Mouse (Mus musculus) adrenal gland, postnatal 4 days (tissue): ENCODE measurements at regions not wholly inside any gene's neighbourhood (a gene's known extent, or its start where the extent isn't known, plus 50 kb on each side); places are given as distances from the start of the nearest gene placed in this dataset.

ENCODE experiments used
- DNase-seq, 2 experiments: peaks; one replicate each; pipeline ENCODE4 v3.0.0; 2021 to 2022; ENCODE audit warnings: low spot score in 2 of 2, mixed read lengths in 2 of 2

DNA sequence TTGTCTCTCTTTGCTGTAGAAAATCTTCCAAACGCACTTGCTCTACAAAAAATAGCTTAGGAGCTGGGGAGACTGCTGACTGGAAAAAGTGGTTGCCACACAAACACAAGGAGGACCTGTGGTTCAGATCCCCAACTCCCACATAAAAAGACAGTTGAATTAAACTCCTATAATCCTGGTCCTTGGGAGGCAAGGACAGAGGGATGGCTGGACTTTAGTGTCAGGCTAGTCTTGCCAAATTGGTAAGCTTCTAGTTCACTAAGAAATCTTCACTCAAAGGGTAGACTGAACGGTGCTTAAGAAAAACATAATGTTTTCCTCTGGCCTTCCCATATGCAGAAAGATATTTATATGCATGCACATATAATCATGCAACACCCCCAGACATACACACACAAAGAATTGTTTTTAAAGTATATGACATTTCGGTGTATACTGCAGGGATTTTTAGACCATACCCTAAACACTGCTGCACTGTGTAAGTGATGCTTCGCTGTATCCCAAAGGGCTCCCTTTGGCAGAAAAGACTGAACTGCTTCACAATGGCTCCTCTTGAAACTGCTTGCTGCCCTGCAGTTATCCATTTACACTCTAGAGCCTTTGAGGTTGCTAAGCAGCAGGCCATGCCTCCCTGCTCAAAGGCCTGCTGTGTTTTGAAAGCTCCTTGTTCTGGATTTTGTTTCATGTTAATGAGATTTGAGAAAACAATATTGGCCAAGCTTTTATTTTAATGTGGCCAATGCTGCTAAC, 1299.3 kb downstream of the Zfp704 start:
- no peak for DNase-seq

DNA sequence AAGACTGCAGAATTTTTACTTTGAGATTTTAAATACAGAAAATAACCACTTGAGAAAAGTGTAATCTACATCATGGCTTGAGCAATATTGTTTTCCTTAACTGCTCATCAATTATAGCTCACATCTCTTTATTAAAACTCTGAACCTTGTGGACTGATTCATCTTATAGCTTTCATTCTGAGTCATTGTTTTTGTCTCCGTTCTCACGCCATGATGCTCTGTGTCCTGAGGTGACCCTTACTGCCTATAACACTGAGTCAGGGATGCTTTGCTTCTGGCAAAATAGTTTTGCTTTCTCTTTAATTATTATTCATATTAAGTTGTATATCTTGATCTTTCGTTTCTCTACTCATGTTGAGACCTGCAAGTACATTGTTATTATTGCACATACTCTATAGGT, 1302.6 kb downstream of the Zfp704 start:
- DNase-seq: no peak

DNA sequence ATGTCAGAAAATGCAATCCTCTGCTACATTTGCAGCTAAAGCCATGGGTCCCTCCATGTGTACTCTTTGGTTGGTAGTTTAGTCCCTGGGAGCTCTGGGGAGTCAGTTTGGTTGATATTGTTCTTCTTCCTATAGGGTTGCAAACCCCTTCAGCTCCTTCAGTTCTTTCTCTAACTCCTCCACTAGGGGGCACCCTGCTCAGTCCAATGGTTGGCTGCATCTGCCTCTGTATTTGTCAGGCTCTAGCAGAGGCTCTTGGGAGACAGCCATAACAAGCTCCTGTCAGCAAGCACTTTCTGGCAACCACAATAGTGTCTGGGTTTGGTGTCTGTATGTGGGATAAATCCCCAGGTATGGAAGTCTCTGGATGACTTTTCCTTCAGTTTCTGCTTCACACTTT, 1305.1 kb downstream of the Zfp704 start:
- DNase-seq: no peak

DNA sequence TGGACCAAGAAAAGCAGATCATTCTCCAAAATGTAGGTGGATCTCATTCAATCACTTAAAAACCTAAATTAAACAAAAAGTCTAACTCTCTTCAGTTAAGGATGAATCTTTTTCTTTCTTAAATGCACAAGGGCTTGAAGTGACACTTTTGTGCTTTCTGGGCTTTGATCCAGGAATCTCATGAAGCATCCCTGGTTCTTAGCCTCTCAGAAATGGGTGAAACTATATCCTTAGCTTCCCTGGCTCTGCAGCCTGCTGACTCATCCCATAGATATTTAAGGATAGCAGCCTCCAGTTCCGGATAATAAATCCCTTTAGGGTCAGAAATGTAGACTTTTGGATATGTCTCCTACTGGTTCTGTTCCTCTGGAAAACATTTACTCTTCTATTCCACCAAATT, 1316.8 kb downstream of the Zfp704 start:
- no peak for DNase-seq

DNA sequence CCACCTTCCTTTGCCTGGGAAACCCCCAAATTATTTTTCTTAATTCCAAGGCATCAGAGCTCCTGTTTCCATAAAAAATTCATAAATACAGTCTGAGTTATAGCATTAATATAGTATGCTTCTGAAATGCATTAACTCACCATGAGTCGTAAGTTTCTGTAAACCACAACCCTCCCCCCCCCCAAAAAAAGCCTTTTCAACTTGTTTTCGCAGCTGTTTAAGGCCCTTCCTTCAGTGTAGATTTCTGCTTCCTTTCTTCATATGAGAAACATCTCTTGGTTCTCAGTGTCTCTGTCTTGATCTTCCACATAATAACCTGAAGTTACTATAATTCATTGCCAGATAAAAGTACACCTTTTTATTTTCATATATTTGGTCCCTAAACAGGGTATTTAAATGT, 1320.3 kb downstream of the Zfp704 start:
- DNase-seq: no peak

DNA sequence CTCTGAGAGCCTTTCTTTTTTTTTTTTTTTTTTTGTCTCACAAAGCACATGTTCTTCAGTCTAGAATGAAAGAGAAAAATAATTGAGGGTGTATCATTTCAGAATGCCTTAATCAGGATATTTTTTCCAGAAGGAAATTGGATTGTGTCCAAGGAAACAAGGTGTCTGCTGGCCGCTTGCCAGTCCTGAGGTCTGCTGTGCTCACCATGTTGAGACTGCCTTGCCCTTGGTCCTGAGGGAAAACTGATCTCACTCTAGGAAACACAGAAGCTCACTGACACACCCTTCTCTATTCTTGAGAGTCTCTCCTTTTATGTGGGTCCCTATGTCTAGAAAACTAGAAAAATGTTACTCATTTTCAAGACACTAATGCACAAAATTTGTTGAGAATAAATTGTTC, 1321.4 kb downstream of the Zfp704 start:
- DNase-seq: no peak

DNA sequence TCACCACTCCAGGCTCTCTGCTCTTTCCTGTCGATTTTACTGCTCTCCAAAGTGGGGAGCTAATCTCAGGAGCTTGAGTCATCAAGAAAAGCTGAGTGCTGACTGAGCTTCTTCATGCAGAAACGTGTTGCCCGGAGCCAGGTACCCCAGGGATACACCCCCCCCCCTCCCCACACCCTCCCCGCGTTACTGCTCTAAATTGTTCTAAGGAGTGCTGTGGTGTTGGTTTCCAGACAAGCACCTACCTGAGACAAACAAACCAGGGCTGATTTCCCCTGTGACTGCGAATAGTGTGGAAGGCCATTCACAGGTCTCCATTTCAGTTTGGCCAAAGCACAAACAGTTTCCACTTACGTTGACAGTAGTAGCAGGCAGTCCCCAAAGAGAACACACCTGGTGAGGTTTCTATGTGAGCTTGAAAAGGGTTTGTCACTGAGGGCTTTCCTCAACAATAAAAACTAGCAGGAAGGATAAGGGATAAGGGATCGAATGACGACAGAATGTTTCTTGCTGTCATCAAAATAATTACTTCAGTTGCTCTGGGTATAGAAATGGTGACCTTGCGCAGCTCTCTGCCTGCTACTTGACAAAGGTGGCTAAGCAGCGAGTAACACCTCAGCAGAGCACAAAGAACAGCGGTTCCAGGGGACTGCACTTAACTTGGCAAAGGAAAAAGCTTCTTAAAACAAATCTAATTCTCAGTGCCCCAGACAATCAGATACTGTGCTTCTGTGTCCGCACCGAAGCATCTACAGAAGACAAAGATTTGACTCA, 1325.0 kb downstream of the Zfp704 start:
- DNase-seq: no peak

DNA sequence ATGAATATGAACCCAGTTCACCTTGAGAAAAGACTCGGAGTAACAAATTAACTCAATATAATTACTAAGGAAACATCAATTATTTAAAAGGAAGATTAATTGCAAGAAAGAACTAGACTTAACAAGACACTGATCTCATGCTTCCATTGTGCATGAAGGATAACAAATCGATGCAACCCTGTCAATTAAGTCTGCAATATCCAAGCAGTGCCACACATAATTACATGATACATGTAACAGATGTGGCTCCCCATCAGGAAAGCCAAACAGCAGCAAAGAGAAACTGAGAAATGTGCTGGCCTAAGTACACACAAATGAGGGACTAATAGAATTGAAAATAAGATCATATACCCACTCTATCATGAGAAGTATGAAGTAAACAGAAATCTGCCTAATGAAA, 1327.5 kb downstream of the Zfp704 start:
- DNase-seq: no peak

DNA sequence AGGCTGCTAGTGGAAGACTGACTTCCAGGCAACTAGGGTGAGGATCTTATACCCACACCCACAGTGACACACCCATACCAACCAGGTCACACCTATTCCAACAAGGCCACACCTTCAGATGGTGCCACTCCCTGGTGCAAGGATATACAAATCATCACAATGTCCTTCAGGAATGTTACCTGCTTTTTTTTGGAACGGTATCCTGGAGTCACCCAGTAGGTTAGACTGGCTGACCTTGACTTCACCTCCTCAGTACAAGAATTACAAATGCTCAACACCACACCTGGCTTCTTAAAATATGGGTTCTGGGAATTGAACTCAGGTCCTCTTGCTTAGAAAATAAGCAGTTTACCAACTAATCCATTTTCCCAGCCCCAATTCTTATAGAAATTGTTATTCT, 1333.2 kb downstream of the Zfp704 start:
- no peak for DNase-seq

DNA sequence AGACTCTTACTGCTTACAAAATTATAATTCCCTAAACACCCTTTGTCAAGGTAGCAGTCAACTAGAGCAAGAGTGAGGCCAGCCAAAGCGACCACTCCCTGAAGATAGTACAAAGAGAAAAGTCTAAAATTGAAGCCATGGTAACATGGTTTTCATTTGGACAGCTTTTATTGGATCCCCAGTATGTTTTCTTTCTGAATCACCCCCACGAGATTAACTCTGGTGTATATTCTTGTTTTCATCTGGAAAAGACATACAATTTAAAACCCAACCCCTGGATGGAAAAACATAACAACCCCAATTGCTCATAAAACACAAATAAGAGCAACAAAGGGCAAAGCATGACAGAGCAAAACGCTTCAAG, 1339.0 kb downstream of the Zfp704 start:
- no peak for DNase-seq

DNA sequence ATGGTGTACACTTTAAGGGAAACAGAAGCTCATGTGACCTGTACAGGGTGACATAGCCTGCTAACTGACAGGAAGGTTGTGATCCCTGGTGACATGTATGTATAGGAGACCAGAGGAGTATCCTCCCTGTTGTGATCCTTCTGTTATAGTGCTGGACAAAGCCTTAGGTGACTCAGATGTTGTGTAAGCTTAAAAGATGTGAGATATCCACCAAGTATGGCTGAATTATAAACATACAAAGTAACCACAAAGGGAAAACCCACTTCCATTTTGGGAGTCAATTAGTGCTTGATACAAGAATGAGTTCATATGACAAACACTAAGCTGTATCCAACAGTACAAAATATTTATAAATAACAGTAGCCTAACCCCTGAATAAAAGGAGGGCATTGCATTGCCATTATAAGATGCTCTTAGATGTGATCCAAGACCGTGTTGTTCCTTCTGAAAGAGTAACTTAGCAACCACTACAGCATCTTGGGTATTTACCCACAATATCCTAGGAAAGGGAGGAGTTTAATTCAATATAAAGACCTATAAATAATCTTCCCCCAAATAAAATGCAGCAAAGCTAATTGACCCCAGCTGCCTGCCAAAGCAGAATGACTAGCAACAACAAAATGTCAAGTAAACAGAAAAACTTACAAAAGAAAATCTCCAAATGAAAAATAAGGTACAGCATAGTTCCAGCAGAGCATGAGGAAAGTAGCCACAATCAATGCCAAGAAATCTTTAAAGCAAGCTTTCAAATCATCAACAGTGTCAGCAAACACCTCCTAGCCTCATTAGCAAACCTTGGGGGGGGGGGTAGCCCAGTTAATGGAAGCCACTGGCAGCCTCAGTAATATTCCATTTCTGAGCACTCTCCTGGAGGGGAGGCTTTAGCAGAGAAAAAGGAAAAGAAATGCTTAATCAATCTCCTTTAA, 1339.6 kb downstream of the Zfp704 start:
- no peak for DNase-seq

DNA sequence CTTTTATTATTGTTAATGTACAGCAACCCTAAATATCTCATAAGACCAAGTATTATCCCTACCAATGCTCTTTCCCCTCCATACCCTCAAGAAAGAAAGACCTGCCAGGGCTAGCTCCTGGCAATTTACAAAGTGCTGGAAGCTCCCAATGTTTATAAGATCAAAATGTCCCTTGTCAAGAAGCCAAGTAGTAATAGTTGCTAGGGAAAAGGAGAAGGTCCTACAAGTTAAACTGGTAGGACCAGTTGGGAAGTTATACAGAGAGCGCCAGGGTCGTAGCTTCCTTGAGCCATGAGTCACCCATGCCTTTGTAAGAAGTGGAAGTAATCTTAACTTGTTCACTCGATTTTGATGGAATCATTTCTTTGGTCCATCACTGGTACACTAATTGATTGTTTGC, 1344.1 kb downstream of the Zfp704 start:
- no peak for DNase-seq

DNA sequence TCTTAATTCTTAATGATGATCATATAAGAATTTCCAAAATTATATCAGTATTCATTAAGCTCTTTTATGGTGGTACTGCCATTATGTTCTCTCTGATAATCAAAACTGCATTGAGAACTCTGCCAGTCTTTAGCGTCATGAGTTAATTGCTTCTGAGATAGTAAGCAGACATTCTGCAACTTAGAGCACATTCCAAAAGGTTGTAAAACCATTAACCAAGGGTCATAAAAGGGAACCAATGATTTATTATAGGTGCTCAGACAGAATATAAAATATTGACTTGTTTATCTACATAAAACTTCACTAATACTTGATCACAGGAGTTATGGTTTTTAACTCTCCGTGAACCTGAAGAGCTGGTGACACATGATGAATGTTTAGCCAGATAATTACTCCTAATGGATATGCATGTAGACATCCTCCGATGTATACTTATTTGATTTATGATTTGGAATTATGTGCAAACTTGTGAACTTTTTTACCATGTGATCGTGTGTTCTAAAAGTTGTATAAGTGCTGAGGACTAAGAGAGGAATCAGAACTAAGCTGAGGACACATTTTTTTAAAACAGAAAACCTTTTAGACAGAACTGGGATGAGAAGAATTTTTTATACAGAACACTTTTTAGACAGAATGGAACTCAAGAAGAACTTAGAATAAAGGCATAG, 1345.4 kb downstream of the Zfp704 start:
- DNase-seq: no peak

DNA sequence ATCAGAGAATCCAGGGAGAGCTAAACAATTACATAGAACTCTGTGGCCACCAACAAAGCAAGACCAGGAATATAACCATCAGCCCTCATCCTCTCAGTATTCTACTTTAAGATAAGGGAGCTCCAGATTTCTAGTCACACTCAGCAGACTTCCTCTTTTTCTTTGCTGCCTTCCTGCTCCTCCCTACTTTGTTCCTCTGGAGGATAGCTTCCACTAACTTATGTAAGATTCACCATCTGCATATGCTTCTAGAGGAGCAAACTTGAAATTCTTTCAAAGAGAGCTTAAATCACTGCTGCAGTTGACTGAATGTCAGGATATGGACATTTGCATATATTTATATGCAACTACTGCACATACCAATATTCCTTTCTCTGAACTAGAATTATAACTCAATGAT, 1352.6 kb downstream of the Zfp704 start:
- DNase-seq: no peak

DNA sequence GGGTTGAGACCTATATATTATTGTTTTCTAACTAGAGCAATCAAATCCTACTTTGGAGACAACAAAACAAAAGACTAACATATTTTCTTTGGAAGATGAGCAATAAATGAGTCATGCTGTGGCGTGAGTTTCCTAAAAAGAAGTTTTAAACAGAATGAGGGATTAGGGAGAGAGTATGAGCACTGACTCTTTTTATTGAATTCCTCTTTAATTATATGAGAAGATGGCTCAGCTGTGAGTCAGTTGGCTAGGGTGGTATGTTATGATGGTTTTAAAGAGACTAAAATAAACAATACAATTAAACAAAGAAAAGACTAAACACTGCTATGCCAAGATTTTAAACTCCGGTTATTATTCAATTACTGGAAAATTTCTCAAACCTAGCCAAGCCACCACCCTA, 1357.6 kb downstream of the Zfp704 start:
- no peak for DNase-seq

DNA sequence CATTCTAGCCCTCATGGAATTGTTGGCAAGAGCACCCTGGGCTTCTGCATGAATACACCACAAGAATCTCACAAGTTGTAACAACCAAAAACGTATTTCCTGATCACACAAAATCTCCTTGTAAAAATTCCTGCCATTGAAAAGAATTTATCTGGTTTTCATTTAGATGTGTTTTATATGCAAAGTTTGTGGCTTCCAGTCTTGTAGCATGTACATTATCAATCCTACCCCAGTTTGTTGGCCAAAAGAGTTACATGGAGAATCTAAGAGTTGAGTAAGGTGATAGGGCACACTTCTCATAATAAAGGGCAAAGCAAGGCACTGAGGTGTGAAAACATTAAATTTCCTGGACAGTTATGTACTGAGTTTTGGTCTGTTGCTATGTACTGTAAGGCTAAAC, 1361.0 kb downstream of the Zfp704 start:
- no peak for DNase-seq

DNA sequence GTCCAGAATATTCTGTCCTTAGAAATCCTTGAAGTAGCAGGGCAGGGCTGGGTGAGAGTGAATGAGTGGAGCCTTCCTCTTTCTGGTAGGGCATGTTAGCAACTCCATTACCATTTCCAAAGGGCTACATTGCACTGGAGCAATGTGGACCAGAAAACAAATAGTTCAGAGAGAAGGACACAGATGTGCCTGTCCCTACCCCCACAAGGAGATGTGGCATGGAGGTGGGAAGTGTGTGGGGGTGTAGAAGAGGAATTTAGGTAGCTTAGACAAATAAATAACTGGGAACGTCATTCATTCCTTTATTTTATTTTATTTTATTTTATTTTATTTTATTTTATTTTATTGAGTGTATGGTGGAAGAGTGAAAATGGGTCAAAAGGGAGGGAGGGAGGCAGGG, 1364.1 kb downstream of the Zfp704 start:
- peak; percentile 64 to 74 for DNase-seq

DNA sequence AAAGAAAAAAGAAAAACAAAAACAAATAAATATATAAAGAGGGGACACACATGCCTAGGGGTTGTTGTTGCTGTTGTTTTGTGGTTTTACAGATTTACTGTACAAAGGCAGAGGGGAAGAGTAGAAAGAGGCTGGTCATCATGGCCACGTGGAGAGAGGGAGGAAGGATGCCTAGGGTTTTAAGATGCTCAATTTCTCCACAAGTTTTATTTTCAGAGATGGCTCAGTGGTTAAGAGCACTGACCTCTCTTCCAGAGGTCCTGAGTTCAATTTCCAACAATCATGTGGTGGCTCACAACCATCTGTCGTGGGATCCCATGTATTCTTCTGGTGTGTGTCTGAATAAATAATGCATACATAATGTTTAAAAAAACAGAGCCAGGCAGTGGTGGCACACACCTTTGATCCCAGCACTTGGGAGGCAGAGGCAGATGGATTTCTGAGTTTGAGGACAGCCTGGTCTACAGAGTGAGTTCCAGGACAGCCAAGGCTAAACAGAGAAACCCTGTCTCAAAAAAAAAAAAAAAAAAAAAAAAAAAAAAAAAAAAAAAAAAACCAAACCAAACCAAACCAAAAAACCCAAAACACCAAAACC, 1364.6 kb downstream of the Zfp704 start:
- peak; percentile 59 to 70 for DNase-seq

DNA sequence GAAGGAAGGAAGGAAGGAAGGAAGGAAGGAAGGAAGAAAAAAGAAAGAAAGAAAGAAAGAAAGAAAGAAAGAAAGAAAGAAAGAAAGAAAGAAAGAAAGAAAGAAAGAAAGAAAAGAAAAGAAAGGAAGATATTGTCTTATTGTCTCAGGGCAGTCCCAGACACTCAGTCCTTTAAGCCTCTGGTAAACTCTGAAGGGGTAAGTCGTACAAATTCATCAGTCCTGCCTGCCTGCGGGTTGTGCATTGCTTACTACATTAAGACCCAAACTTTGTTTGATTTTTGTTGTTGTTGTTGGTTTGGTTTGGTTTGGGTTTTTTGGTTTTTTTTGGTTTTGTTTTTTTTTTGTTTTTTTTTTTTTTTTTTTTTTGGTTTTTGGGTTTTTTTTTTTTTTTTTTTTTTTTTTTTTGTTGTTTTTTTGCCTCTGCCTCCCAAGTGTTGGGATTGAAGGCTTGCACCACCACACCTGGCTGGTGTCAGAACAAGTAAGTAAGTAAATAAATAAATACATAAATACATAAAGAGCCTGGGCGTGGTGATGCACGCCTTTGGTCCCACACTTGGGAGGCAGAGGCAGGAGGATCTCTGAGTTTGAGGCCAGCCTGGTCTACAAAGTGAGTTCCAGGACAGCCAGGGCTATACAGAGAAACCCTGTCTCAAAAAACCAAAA, 1365.2 kb downstream of the Zfp704 start:
- peak in 1 of 2 experiments; percentile 5 for DNase-seq
